Mouse (Mus musculus) ES-E14 (cell line): Measurements from ENCODE around the gene Chrm3. TPM values are rescaled to one million over a fixed set of nuclear protein-coding genes. Genes with fewer than 3 reads are reported as not detected.

Source experiments
- DNase-seq: peaks from one replicate; pipeline ENCODE4 v3.0.0-alpha.2; 2013; ENCODE audit warnings: low read depth, low spot score
- H3K27ac ChIP-seq: 2 replicates; pipeline ENCODE4 v1.5.1; 2012; ENCODE audit warnings: low read depth, mild to moderate bottlenecking, low read length, moderate library complexity, mixed read lengths; ENCODE audit not compliant: poor library complexity, insufficient read depth, severe bottlenecking
- H3K36me3 ChIP-seq: 2 replicates; pipeline ENCODE4 v1.6.1; 2012; ENCODE audit warnings: mild to moderate bottlenecking, low read length, moderate library complexity, mixed read lengths; ENCODE audit not compliant: control insufficient read depth, poor library complexity, insufficient read depth, severe bottlenecking
- H3K4me1 ChIP-seq, 2 experiments: fragments of 150-350 bp in 1 of 2; sonication (generic) in 1 of 2; 2 replicates each; pipeline ENCODE4 v1.6.1; 2012; ENCODE audit warnings: low read length in 2 of 2, mild to moderate bottlenecking in 1 of 2, mixed read lengths in 1 of 2; ENCODE audit not compliant: control insufficient read depth in 2 of 2, insufficient read depth in 2 of 2, poor library complexity in 1 of 2
- H3K4me3 ChIP-seq, 2 experiments: fragments of 150-350 bp in 1 of 2; sonication (generic) in 1 of 2; 2 replicates each; pipeline ENCODE4 v1.5.1; 2012; ENCODE audit warnings: low read length in 2 of 2, low read depth in 1 of 2, mild to moderate bottlenecking in 1 of 2, mixed read lengths in 1 of 2; ENCODE audit not compliant: insufficient read depth in 1 of 2, poor library complexity in 1 of 2, severe bottlenecking in 1 of 2
- H3K9ac ChIP-seq: 2 replicates; pipeline ENCODE4 v1.6.1; 2012; ENCODE audit warnings: low read depth, mild to moderate bottlenecking, low read length, mixed read lengths; ENCODE audit not compliant: poor library complexity, insufficient read depth, severe bottlenecking
- H3K9me3 ChIP-seq: fragments of 150-350 bp; sonication (generic); 2 replicates; pipeline ENCODE4 v1.6.1; 2012; ENCODE audit warnings: low read depth, mild to moderate bottlenecking, low read length; ENCODE audit not compliant: control insufficient read depth, insufficient read depth
- CHD2 ChIP-seq: IDR thresholded peaks from 2 replicates; pipeline ENCODE4 v1.6.1; 2014; ENCODE audit warnings: mild to moderate bottlenecking, low read depth, low read length, inconsistent platforms
- HCFC1 ChIP-seq: IDR thresholded peaks from 2 replicates; pipeline ENCODE4 v1.6.1; 2012; ENCODE audit warnings: low read length, inconsistent platforms, borderline replicate concordance; ENCODE audit not compliant: insufficient read depth
- MAFK ChIP-seq: IDR thresholded peaks from 2 replicates; pipeline ENCODE4 v1.6.1; 2014; ENCODE audit warnings: mild to moderate bottlenecking, low read depth, low read length, inconsistent platforms; ENCODE audit not compliant: insufficient read depth
- ZC3H11A ChIP-seq: IDR thresholded peaks from 2 replicates; pipeline ENCODE4 v1.6.1; 2012; ENCODE audit warnings: low read depth, mild to moderate bottlenecking, inconsistent platforms, low read length, borderline replicate concordance
- ZNF384 ChIP-seq: IDR thresholded peaks from 2 replicates; pipeline ENCODE4 v1.6.1; 2012; ENCODE audit warnings: low read depth, low read length, inconsistent platforms
- in situ Hi-C, 2 experiments: fragments of 600-800 bp; cut with MboI; formaldehyde crosslinking; loops; one replicate each; pipeline ENCODE4 v1.15.1; 2025; ENCODE audit warnings: low sequenced_read_pairs in 2 of 2, inconsistent platforms in 1 of 2; ENCODE audit not compliant: unreplicated experiment in 2 of 2
- total RNA-seq: library from RNA; depleted of rRNA; stranded (reverse); fragments of 300-350 nt; gene quantifications from 2 replicates; pipeline ENCODE4 v1.2.3, GENCODE M21; 2012

Chrm3 gene
- total RNA-seq, 1 experiment: 2.7 TPM

- Histone ChIP-seq H3K4me1 (no peaks in the 10 kb centered on the region), H3K4me3 (no peak overlapping the region), H3K36me3 (no peaks in the 10 kb centered on the region), H3K9me3 (no peaks in the 10 kb centered on the region), H3K27ac (no peak overlapping the region), H3K9ac (no peak overlapping the region)
- in situ Hi-C loops: no loop called here
- TF ChIP-seq HCFC1 (no peak), ZC3H11A (no peak), MAFK (no peak), CHD2 (no peak), ZNF384 (no peak)
- no peak for DNase-seq
Measured at GRCm38 (mm10) chr13:10062681-10063080, 298.0 kb downstream of the Chrm3 start.

GRCm38 (mm10) chr13:10058993-10059392 lies 301.7 kb downstream of the Chrm3 start:
- H3K36me3 ChIP-seq: no peaks in the 10 kb centered on the region
- DNase-seq: no peak
- in situ Hi-C loops: no loop called here
- TF ChIP-seq CHD2 (no peak), ZC3H11A (no peak), HCFC1 (no peak), MAFK (no peak), ZNF384 (no peak)
- no peaks in the 10 kb centered on the region for H3K4me1 ChIP-seq
- H3K27ac ChIP-seq: no peak overlapping the region
- H3K9ac ChIP-seq: no peak overlapping the region
- H3K9me3 ChIP-seq: no peaks in the 10 kb centered on the region
- no peak overlapping the region for H3K4me3 ChIP-seq

GRCm38 (mm10) chr13:10057644-10058198 lies 302.9 kb downstream of the Chrm3 start:
- H3K27ac ChIP-seq: no peak overlapping the region
- no peak for TF ChIP-seq ZNF384
- no peak for TF ChIP-seq ZC3H11A
- no peak for TF ChIP-seq HCFC1
- TF ChIP-seq MAFK: no peak
- no peak for TF ChIP-seq CHD2
- no peaks in the 10 kb centered on the region for H3K4me1 ChIP-seq
- in situ Hi-C loops: no loop called here
- no peaks in the 10 kb centered on the region for H3K36me3 ChIP-seq
- no peak overlapping the region for H3K4me3 ChIP-seq
- DNase-seq: no peak
- no peak overlapping the region for H3K9ac ChIP-seq
- no peaks in the 10 kb centered on the region for H3K9me3 ChIP-seq

DNA sequence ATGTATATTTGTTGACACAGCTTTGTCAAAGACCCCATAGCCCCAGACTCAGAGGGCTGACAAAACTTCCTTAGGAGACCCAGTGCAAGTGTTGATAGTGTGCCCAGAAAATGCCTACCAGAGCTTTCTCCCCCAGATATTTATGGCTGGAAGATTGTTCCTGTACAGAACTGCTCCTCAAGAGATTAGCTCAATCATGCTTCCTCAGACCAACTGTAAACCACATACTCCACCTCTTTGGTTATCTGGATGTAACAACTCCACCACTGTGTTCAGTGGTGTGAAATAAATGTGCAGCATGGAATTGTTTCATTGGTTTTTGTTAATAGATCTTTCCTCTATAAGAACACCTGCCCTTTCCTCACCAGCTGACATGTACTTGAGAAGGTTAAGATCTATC lies 306.6 kb downstream of the Chrm3 start:
- no peaks in the 10 kb centered on the region for H3K36me3 ChIP-seq
- no peaks in the 10 kb centered on the region for H3K9me3 ChIP-seq
- DNase-seq: no peak
- in situ Hi-C loops: no loop called here
- H3K9ac ChIP-seq: no peak overlapping the region
- no peak overlapping the region for H3K27ac ChIP-seq
- H3K4me3 ChIP-seq: no peak overlapping the region
- H3K4me1 ChIP-seq: no peaks in the 10 kb centered on the region
- TF ChIP-seq HCFC1 (no peak), MAFK (no peak), ZC3H11A (no peak), CHD2 (no peak), ZNF384 (no peak)
